Mouse (Mus musculus) ovary, adult 18-20 months (tissue): ENCODE measurements around the gene Robo1.
"Not testable (repeated sequence)": the region's sequence is repeated elsewhere in the genome, so short reads cannot be mapped to it uniquely, and the experiment has no call there.

Experiments
- DNase-seq: peaks from one replicate; pipeline ENCODE4 v3.0.0; 2022; ENCODE audit warnings: low spot score, mixed read lengths

The Robo1 gene

GRCm38 (mm10) chr16:72444428-72445135 is 136.5 kb downstream of the Robo1 start:
- no peak for DNase-seq

- no peak for DNase-seq
Measured at GRCm38 (mm10) chr16:72458155-72458554, 150.0 kb downstream of the Robo1 start.

GRCm38 (mm10) chr16:72458576-72458975 is 150.5 kb downstream of the Robo1 start:
- DNase-seq, result no peak

GRCm38 (mm10) chr16:72465696-72466095 is 157.6 kb downstream of the Robo1 start:
- DNase-seq, result no peak

- no peak for DNase-seq
Measured at GRCm38 (mm10) chr16:72470037-72470673, 162.0 kb downstream of the Robo1 start.

- no peak for DNase-seq
Measured at GRCm38 (mm10) chr16:72510716-72511199, 202.7 kb downstream of the Robo1 start.

- no peak for DNase-seq
Measured at GRCm38 (mm10) chr16:72531337-72531736, 223.2 kb downstream of the Robo1 start.

GRCm38 (mm10) chr16:72533900-72534571 is 225.9 kb downstream of the Robo1 start:
- no peak for DNase-seq

- no peak for DNase-seq
Measured at GRCm38 (mm10) chr16:72538171-72538570, 230.1 kb downstream of the Robo1 start.

- no peak for DNase-seq
Measured at GRCm38 (mm10) chr16:72543928-72544327, 235.8 kb downstream of the Robo1 start.

GRCm38 (mm10) chr16:72544950-72545349 is 236.8 kb downstream of the Robo1 start:
- no peak for DNase-seq

- DNase-seq, result no peak
Measured at GRCm38 (mm10) chr16:72551672-72552243, 243.7 kb downstream of the Robo1 start.

- DNase-seq, result no peak
Measured at GRCm38 (mm10) chr16:72553713-72554112, 245.6 kb downstream of the Robo1 start.

- DNase-seq, result not testable (repeated sequence)
Measured at GRCm38 (mm10) chr16:72562149-72562548, 254.0 kb downstream of the Robo1 start.

- DNase-seq, result no peak
Measured at GRCm38 (mm10) chr16:72563196-72563963, 255.3 kb downstream of the Robo1 start.

GRCm38 (mm10) chr16:72575171-72575570 is 267.1 kb downstream of the Robo1 start:
- no peak for DNase-seq

- no peak for DNase-seq
Measured at GRCm38 (mm10) chr16:72576956-72577355, 268.9 kb downstream of the Robo1 start.

GRCm38 (mm10) chr16:72584454-72585159 is 276.5 kb downstream of the Robo1 start:
- no peak for DNase-seq

GRCm38 (mm10) chr16:72585160-72585813 is 277.2 kb downstream of the Robo1 start:
- DNase-seq, result no peak

GRCm38 (mm10) chr16:72587376-72588072 is 279.4 kb downstream of the Robo1 start:
- DNase-seq, result no peak
